Mouse (Mus musculus): ENCODE measurements at regions not wholly inside any gene's neighbourhood (a gene's known extent, or its start where the extent isn't known, plus 50 kb on each side); places are given as distances from the start of the nearest gene placed in this dataset.

- TF ChIP-seq E2F4 (IDR thresholded peaks at IDR 0.05; ENCODE audit: insufficient read depth): no peak
- no peak for TF ChIP-seq POLR2A (IDR thresholded peaks at IDR 0.05; ENCODE audit: insufficient read length, low read depth)
- no peak for TF ChIP-seq REST (IDR thresholded peaks at IDR 0.05; ENCODE audit: insufficient read depth, insufficient read length)
- TF ChIP-seq MAX (IDR thresholded peaks at IDR 0.05; ENCODE audit: low read depth): no peak
- no peak for TF ChIP-seq SRF (IDR thresholded peaks at IDR 0.05; ENCODE audit: control insufficient read depth, insufficient read length, low read depth)
- no peak for TF ChIP-seq POLR2AphosphoS2 (IDR thresholded peaks at IDR 0.05; ENCODE audit: insufficient read length, low read depth)
Observed at GRCm38 (mm10) chr2:45652977-45653376, 535.8 kb upstream of the Zeb2 start.
